Mouse (Mus musculus) spleen, adult 2 months (tissue): ENCODE data around the gene Kdelr1.

ENCODE experiments used
- CTCF ChIP-seq: fragments of 200-500 bp; IDR thresholded peaks from 2 replicates; pipeline ENCODE4 v1.5.1; 2011; ENCODE audit warnings: mild to moderate bottlenecking, inconsistent platforms; ENCODE audit not compliant: insufficient read depth, insufficient read length, insufficient replicate concordance; ENCODE audit errors: extremely low read depth
- POLR2A ChIP-seq: fragments of 200-500 bp; IDR thresholded peaks from 2 replicates; pipeline ENCODE4 v1.6.1; 2011; ENCODE audit warnings: low read depth, low read length, inconsistent platforms

GRCm38 (mm10) chr7:45924429-45924816 is 51.9 kb downstream of the Kdelr1 start:
- TF ChIP-seq CTCF = peak; percentile 28; the same call in 1 of the 2 replicates
- no peak for TF ChIP-seq POLR2A
